Mouse (Mus musculus) urinary bladder, postnatal 10 days (tissue): Measurements from ENCODE around the gene Mtif3.

Source experiments
- DNase-seq: peaks from one replicate; pipeline ENCODE4 v3.0.0; 2022; ENCODE audit warnings: low spot score

Gene Mtif3

GRCm38 (mm10) chr5:146963118-146963936, at the start of gene Mtif3:
TSS of gene Mtif3 (minus strand) at chr5:146963800.
- DNase-seq: peak; percentile 35

DNA sequence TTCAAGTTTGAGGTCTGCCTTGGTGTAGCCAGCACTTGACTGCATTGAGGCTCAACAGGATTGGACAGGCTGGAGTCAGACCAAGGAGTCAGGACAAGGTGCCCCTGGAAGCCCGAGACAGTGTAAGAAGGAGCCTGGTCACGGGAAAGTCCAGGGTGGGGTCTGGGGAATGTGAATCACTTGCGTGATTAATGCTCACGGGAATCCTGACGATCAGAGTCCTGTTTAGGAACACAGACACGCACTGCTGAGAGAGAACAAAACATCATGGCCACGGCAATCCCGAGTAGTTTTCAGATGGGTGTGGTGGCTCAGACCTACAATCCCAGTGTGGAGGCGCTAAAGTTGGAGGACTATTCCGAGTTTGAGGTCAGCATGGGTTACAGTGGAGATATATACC, 47.7 kb upstream of the Mtif3 start:
- DNase-seq: no peak

DNA sequence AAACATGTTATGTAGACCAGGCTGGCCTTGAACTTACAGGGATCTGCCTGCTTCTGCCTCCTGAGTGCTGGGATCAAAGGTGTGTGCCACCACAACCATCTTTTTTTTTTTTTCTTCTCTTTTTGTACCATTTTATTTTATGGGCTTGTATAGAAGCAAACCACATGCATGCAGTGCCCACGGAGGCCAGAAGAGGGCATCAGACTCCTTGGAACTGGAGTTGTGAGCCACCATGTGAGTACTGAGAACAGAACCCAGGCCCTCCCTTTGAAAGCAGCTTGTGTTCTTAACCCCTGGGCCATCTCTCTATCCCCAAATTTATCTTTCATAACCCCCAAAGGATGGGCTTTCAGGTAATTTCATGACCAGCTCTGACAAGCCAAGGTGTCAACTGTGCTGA, 39.7 kb upstream of the Mtif3 start:
- no peak for DNase-seq

DNA sequence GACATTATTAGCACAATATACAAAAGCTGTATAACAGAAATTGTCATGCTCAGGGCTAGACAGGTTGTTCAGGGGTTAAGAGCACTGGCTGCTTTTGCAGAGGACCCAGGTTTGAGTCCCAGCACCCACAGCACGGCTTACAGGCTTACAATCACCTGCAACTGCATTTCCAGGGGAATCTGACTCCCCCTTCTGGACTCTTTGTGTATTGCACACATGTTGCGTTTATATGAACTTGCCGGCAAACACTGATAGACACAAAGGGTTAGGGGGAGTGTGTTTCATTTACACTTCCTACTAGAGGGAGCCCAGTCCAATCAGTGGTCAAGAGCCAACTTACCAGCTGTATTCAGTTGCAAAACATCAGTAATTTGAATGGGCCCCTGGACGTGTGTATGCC, 37.7 kb upstream of the Mtif3 start:
- DNase-seq: no peak

GRCm38 (mm10) chr5:146998802-146999201, 35.2 kb upstream of the Mtif3 start:
- DNase-seq: no peak

DNA sequence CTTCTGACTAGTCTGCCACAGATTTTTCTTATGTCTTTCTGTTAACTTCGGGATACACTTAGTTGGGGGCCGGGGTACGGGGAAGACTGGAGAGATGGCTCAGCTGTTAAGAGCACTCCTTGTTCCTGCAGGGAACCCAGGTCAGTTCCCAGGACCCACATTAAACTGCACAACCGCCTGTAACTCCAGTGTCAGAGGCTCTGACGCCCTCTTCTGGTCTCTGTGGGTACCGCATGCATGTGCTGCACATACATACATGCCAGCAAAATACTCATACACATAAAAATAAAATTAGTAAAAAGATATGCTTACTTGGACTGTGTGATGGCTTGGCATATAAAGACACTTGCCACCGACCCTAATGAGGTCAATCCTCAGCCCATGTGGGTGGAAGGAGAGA, 33.2 kb upstream of the Mtif3 start:
- DNase-seq: no peak

DNA sequence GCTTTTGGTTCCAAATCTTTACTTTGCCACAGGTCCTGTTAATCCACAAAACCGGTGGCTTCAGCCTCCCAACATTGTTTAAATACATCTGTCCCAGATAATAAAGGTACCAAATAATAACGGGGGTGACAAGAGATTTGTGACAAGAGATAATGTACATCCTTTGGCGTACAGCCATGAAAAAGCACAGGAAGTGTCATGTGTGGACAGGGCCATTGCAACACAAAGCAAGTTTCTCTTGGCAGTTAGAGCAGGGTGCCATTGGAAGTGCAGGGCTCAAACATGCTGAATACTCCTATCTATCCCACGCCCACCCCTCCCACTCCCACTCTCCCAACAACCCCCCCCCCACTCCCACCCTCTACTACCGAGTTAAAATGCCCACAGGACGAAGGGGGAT, 31.4 kb upstream of the Mtif3 start:
- no peak for DNase-seq

DNA sequence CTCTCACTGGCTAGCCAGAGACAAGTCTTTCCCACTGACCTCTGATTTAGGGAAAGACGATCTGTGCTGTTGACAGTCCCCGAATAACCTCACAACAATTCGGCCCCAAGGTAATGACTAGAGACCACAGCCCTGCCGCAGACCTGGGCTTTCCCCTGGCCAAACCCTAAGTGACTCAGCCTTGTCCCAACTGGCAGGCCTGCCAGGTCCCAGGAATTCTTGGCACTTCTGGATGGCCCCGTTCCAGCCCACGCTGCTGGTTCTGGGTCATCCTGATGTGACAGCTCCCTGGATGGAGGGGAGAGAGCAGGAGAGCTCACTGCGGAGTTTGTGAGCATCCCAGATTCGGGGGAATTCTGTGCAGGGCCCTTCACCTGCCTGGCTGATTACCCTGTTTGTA, 29.9 kb upstream of the Mtif3 start:
- DNase-seq: no peak

- no peak for DNase-seq
Measured at GRCm38 (mm10) chr5:146989051-146989450, 25.5 kb upstream of the Mtif3 start.

GRCm38 (mm10) chr5:146987588-146987987, 24.0 kb upstream of the Mtif3 start:
- no peak for DNase-seq

GRCm38 (mm10) chr5:146985725-146986433, 22.3 kb upstream of the Mtif3 start:
- no peak for DNase-seq

DNA sequence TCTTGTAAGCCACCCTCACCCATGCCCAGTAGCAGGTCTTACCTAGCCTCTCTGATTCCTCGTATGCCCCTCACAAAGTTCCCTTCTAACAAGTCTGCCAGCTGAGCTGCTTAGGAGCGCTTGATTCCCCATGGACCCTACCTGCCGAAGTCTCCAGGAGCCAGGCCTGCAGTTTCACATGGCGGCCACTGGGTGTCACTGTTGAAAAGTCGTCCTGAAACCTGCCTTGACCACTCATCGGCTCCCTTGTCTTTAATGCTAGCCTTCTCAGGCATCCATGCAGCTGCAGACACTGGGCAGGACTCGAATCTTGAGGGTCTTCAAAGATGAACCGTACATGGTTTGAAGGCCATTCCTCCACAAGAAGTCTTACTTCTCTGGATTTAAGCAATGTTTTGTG, 19.6 kb upstream of the Mtif3 start:
- no peak for DNase-seq

DNA sequence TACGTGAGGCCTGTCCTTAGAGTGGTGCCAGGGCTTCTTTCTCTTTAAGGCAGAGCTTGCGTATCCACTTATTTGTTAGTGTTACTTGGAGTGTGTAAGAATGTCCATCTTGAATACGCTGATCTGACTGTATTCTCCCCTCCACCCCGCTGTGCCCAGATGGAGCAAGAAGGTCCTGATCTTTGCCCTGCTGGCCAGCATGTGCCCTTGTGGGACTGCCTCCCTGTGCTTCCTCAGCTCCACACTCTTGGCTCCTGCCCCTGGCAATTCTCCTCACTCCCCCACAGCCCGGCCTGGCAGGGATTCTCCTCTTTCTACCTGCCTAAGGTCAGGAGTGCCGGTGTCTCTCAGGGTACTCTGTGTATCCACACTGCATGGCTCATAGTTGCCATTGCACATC, 17.8 kb upstream of the Mtif3 start:
- no peak for DNase-seq

GRCm38 (mm10) chr5:146974781-146975123, 11.2 kb upstream of the Mtif3 start:
- no peak for DNase-seq

DNA sequence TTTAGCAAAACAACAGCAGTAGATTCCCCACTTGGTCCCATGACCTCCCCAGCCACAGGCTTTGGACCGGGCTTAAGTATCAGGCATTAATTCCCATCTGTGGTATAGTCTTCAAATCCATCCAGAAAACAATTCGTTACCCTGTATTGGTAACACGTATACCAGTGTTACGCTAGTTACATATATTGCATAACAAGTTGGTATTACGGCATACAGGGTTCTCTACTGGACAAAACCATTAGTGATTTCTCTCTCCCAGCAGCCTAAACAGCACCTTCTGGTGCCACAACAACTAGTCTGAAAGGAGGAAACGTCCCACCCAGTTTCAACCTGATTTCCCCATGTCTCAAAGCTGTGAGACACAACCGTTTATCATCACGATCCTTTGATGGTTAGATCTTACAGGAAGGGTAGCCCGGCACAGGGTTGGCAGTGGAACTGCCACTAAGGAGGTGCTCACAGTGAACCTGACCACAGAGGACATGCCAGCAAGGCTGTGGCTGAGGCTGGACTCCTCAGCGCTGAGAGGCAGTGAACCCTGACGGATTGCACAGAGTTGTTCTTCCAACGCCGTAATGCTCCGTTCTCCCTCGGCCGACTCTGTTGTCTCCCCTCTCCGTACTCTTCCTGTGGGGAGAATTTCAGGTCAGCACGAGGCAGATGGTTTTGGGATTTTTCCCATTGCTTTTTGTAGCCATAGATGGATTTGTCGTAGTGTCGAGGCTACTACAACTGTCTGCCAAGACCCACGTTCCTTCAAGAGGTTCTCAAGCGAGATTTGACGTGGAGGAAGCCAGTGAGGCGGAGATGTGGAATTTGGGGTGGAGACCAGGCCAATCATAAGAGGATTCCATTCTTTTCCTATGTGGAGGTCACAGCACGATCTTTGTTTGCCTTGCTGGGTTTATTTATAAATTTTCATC, 10.5 kb upstream of the Mtif3 start:
- no peak for DNase-seq

DNA sequence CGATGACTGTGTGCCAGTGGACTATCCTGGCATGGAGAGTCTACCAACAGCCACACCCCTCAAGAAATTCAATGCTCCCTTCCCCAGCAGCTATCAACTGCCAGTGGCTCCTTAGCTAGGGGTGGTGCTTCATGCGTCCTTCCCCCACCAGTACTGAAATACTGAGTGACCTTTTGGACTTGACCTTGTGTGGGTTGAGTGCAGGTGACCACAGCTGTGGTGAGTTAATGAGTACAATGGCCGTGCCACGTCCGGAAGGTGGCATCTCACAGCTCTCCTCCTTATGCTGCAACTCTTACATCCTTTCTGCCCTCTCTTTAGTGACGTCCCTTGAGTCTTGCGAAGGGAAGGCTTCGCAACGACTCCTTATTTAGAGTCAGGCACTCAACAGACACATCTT, 9.8 kb upstream of the Mtif3 start:
- no peak for DNase-seq

DNA sequence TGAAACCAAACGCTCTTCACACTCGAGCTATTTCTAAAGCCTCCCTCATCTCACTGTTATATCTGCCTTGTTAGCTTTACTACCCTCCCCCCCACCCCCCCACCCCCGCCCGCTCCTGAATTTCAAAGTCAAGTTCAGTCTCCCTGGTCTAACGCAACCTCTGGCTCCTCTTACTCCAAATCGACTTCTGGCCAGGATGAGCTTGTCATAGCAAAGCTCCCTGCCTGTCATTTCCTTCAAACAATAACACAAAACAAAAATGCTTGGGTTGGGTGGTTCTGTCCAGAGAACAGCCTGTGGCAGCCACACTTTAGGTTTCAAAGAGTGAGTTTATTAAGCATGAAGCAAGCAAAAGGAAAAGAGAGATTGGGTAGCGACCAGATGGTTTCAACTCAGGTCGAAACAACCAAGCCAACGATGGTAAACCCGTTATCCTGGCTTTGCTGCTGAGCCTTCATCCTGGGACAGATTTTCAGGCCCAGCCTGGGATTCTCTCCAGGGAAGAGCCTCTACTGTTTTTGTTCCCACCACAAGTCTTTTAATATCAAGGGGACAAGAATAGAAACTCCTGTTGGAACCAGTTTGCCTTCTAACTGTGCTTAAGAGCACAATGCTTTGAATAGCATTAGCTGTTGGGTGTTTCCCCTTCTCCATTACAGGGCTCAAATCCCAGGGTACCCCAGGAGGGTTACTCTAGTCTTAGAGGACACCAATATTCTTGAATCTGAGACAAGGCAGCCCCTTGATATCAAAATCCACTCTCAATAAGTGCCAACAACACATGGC, 8.4 kb upstream of the Mtif3 start:
- no peak for DNase-seq

DNA sequence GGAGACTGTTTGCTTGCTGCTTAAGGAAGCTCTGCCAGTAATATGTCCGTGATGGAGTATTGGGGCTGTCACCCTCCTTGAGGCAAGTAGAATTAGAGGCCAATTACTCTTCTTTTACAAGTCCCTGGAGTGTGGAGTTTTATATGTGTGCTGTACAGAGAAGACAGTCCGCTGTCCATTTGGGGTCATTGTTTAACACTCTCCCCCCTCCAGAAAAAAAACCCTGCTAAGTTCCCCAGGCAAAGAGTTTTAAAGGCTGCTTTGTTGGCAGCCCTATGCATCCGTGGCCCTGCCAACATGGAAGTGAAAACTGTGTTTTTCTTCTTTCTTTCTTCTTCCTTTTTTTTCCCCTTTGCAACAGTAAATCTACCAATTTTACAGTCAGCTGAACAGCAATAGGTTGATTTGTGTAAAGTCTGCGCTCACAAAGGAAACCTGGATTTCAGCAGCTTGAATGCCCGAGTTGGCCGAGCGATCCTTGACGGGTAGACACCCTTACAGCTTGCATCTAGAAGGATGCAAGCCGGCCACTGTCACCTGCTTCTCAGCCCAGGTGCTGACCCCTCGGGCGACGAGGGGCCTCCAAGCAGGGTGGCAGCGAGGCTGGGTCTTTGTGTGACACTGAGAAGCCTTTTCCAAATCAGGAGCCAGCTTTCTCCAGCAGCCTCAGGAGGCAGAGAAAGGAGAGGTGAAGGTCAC, 5.2 kb upstream of the Mtif3 start:
- no peak for DNase-seq

- no peak for DNase-seq
Measured at GRCm38 (mm10) chr5:146963937-146964278, 308 bp upstream of the Mtif3 start.

- DNase-seq: no peak
Measured at GRCm38 (mm10) chr5:146956678-146957077, 6.9 kb downstream of the Mtif3 start.

DNA sequence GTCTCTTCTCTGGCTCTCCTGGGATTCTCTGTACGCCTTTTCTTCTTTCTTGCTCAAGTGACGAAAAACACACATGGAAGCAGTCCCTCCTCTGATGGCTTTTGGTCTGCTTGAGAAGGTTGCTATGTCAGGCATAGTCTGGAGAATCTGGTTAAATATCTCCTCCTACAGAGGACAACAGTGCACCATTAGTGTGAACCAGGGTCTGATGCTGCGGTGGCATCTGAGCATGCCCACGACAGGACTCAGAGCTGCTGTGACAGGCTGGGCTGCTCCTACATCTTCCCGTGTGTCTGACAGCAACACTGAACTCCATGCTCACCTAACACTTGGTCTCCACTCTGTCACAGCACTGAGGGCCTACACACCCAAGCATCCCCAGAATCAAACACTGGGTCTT, 7.9 kb downstream of the Mtif3 start:
- no peak for DNase-seq
